Mouse (Mus musculus) testis, adult 2 months (tissue): ENCODE data around the gene Cth.

ENCODE experiments used
- CTCF ChIP-seq: fragments of 200-500 bp; IDR thresholded peaks from 2 replicates; pipeline ENCODE4 v1.5.1; 2012; ENCODE audit warnings: low read depth, mild to moderate bottlenecking, inconsistent platforms, low read length, moderate library complexity; ENCODE audit not compliant: control insufficient read depth, insufficient read depth, insufficient replicate concordance
- POLR2A ChIP-seq: fragments of 200-500 bp; IDR thresholded peaks from 2 replicates; pipeline ENCODE4 v1.6.1; 2012; ENCODE audit warnings: low read depth, mild to moderate bottlenecking, inconsistent platforms, low read length, moderate library complexity; ENCODE audit not compliant: control insufficient read depth

- no peak for TF ChIP-seq CTCF
- TF ChIP-seq POLR2A, result no peak
Observed at GRCm38 (mm10) chr3:157901721-157902120, 23.2 kb downstream of the Cth start.
